Mouse (Mus musculus) myocyte (in vitro differentiated cells): ENCODE results near the gene Gm8797. TPM values are rescaled to one million over a fixed set of nuclear protein-coding genes. Genes with fewer than 3 reads are reported as not detected.

Experiments
- H3K27me3 ChIP-seq: one replicate; pipeline ENCODE4 v1.6.1; 2011; ENCODE audit not compliant: control insufficient read depth, insufficient read depth, insufficient read length
- H3K36me3 ChIP-seq: one replicate; pipeline ENCODE4 v1.6.1; 2011; ENCODE audit not compliant: control insufficient read depth, insufficient read depth
- H3K4me2 ChIP-seq: one replicate; pipeline ENCODE4 v1.6.1; 2011; ENCODE audit warnings: low read depth, control low read depth
- H3K4me3 ChIP-seq: one replicate; pipeline ENCODE4 v1.5.1; 2011; ENCODE audit warnings: mild to moderate bottlenecking, control low read depth, moderate library complexity
- H3K79me2 ChIP-seq: one replicate; pipeline ENCODE4 v1.6.1; 2011; ENCODE audit not compliant: control insufficient read depth, insufficient read depth
- H3ac ChIP-seq: one replicate; pipeline ENCODE4 v1.6.1; 2011; ENCODE audit not compliant: control insufficient read depth, insufficient read length
- CEBPB ChIP-seq: IDR thresholded peaks from 2 replicates; pipeline ENCODE4 v1.6.1; 2011; ENCODE audit warnings: mild to moderate bottlenecking, moderate library complexity; ENCODE audit not compliant: poor library complexity, insufficient read depth, severe bottlenecking
- E2F4 ChIP-seq: IDR thresholded peaks from one replicate; pipeline ENCODE4 v1.6.1; 2011; ENCODE audit warnings: mild to moderate bottlenecking, control low read depth, moderate library complexity; ENCODE audit not compliant: insufficient read depth
- MAX ChIP-seq: IDR thresholded peaks from one replicate; pipeline ENCODE4 v1.6.1; 2011; ENCODE audit warnings: low read depth, mild to moderate bottlenecking, control low read depth
- MYOD1 ChIP-seq, 3 experiments: IDR thresholded peaks; one replicate each; pipeline ENCODE4 v1.6.1; 2011; ENCODE audit warnings: control low read depth in 2 of 3, low read depth in 2 of 3, mild to moderate bottlenecking in 2 of 3, moderate library complexity in 1 of 3; ENCODE audit not compliant: insufficient read length in 2 of 3, control insufficient read depth in 1 of 3
- MYOG ChIP-seq, 3 experiments: IDR thresholded peaks; one replicate each; pipeline ENCODE4 v1.6.1; 2011; ENCODE audit warnings: control low read depth in 2 of 3, low read depth in 2 of 3, mild to moderate bottlenecking in 2 of 3; ENCODE audit not compliant: insufficient read length in 2 of 3, control insufficient read depth in 1 of 3, insufficient read depth in 1 of 3
- POLR2A ChIP-seq: IDR thresholded peaks from one replicate; pipeline ENCODE4 v1.6.1; 2011; ENCODE audit warnings: low read depth, mild to moderate bottlenecking, control low read depth, moderate library complexity; ENCODE audit not compliant: insufficient read length
- POLR2AphosphoS2 ChIP-seq: IDR thresholded peaks from one replicate; pipeline ENCODE4 v1.6.1; 2011; ENCODE audit warnings: low read depth, control low read depth; ENCODE audit not compliant: insufficient read length
- REST ChIP-seq: IDR thresholded peaks from one replicate; pipeline ENCODE4 v1.6.1; 2011; ENCODE audit warnings: mild to moderate bottlenecking, control low read depth, moderate library complexity; ENCODE audit not compliant: insufficient read depth, insufficient read length
- SRF ChIP-seq: IDR thresholded peaks from one replicate; pipeline ENCODE4 v1.6.1; 2011; ENCODE audit warnings: low read depth; ENCODE audit not compliant: control insufficient read depth, insufficient read length
- TCF12 ChIP-seq: IDR thresholded peaks from one replicate; pipeline ENCODE4 v1.6.1; 2011; ENCODE audit warnings: mild to moderate bottlenecking, control low read depth; ENCODE audit not compliant: poor library complexity, insufficient read depth, severe bottlenecking
- TCF3 ChIP-seq: IDR thresholded peaks from one replicate; pipeline ENCODE4 v1.6.1; 2011; ENCODE audit warnings: low read depth, control low read depth; ENCODE audit not compliant: insufficient read length
- USF1 ChIP-seq: IDR thresholded peaks from one replicate; pipeline ENCODE4 v1.6.1; 2011; ENCODE audit warnings: low read depth, mild to moderate bottlenecking, control low read depth, moderate library complexity
- polyA plus RNA-seq: library from polyadenylated mRNA; unstranded; fragments of >200 nt; fragmentation: generic; extraction: Trizol; gene quantifications from one replicate; pipeline ENCODE4 v1.2.1, GENCODE M21; 2012; ENCODE audit warnings: missing spikeins

The Gm8797 gene
- polyA plus RNA-seq, 1 experiment, result 1.1 TPM

DNA sequence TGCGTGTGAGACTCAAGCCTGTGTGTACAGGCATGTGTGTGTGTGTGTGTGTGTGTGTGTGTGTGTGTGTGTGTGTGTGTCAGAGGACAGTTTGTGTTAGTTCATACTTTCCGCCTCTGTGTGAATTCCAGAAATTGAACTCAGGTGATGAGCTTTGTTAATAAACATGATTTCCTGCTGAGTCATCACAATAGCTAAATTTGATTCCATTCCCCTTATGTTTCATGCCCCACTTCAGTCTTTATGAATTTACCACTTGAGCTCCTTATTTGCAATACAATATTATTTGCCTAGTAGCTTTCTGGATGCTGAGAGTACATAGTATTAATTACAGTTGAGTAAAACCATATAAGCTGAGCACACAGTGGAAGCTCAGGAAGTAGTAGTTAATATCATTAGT is 26.3 kb downstream of the Gm8797 start:
- H3K36me3 ChIP-seq, result no peaks in the 10 kb centered on the region
- TF ChIP-seq POLR2AphosphoS2, result no peak
- no peak for TF ChIP-seq TCF3
- no peak for TF ChIP-seq MAX
- TF ChIP-seq E2F4, result no peak
- TF ChIP-seq USF1, result no peak
- TF ChIP-seq SRF, result no peak
- no peak for TF ChIP-seq TCF12
- no peak for TF ChIP-seq REST
- no peak for TF ChIP-seq POLR2A
- TF ChIP-seq MYOD1 (IDR thresholded peaks at IDR 0.05; ENCODE audit: control insufficient read depth in 1 of 3, insufficient read length in 2 of 3, low read depth in 2 of 3), result no peak
- no peak for TF ChIP-seq CEBPB
- TF ChIP-seq MYOG (IDR thresholded peaks at IDR 0.05; ENCODE audit: control insufficient read depth in 1 of 3, insufficient read depth in 1 of 3, insufficient read length in 2 of 3, low read depth in 2 of 3), result no peak
- H3K27me3 ChIP-seq, result no peaks in the 10 kb centered on the region
- no peak overlapping the region for H3K4me3 ChIP-seq
- H3ac ChIP-seq, result no peak overlapping the region
- H3K4me2 ChIP-seq, result no peak overlapping the region
- H3K79me2 ChIP-seq, result no peaks in the 10 kb centered on the region
